Mouse (Mus musculus) T-helper 2 cell (primary cell): Measurements from ENCODE around the gene Glyctk.
"Not testable (repeated sequence)": the region's sequence is repeated elsewhere in the genome, so short reads cannot be mapped to it uniquely, and the experiment has no call there.

Source experiments
- in situ Hi-C: fragments of 300-600 bp; cut with MboI, MseI; formaldehyde crosslinking; loops from one replicate; pipeline ENCODE4 v1.15.1; 2025; ENCODE audit warnings: high pct_unique_total_duplicates

Glyctk gene

DNA sequence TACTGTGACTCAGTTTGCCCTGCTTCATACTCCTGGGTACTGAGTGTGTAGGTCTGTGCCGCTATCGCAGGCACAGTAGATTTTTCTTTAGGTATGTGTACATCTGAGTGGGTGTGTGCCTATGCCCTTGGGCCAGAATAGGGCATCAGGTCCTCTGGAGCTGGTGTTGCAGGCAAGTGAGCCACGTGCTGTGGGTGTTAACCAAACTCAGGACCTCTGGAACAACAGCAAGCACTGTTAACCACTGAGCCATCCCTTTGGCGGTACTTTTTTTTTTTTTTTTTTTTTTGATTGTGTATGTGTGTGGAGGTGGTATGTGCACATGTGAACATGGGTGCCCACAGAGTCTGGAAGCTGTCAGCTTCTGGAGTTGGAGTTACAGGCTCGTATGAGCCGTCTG is 19.9 kb upstream of the Glyctk start:
- in situ Hi-C loops: no loop called here

DNA sequence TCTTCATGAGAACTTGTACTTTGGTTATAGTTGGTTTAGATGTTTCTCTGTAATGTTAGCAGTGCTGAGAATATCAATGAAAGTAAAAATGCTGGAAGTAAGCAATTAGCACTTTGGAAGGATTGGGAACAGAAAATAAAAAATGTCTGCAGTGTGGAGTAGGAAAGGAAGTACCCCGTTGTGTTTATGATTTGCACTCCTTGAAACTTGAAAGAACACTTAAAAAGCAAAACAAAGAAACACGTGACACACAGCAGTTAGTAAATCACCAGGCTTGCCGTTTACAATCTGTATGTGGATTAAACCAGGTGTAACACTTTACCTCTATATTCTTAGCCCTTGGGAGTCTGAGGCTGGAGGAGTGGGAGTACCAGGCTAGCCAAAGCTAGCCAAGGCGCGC is 18.8 kb upstream of the Glyctk start:
- in situ Hi-C loops: no loop called here

DNA sequence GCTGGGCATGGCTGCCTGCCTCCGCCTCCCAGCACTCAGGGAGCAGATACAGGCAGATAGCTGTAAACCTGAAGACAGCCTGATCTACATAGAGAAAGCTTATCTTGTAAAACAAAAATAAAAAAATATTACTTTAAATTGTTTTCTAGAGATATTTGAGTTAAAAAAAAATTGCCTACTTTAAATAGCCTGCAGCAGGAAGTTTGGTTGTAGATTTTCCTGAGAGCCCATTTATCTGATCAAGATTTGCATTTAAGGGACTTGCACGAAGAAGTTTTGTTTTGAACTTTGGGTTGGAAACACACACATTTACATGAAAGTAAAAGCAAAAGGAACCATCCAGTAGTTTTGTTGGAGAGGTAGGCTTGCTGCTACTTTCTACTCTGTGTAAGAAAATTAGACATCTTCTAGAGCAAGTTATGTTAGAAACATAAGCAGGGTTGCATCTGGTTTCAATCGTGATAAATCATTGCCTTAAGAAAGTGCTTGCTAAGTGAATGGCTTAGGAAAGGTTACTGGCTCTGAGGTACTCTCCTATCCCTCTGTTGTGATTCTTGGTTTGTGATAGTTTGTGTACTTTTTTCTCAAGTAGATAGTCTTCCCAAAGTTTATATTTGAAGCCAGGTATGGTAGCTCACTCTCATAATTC is 17.7 kb upstream of the Glyctk start:
- in situ Hi-C loops: no loop called here

DNA sequence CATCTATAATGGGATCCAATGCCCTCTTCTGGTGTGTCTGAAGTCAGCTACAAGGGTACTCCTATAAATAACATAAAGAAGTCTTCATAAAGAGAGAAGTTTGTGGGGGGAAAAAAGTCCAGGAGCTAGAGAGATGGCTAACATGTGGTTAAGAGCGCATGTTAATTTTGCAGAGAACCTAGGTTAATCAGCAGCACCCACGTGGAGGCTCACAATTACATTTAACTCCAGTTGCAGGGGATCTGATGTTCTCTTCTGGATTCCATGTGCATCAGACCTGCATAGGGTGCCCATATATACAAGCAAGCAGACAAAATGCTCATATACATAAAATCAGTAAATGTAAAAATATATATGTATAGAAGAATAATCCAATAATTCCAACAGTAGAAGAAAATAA is 15.4 kb upstream of the Glyctk start:
- in situ Hi-C loops: no loop called here

DNA sequence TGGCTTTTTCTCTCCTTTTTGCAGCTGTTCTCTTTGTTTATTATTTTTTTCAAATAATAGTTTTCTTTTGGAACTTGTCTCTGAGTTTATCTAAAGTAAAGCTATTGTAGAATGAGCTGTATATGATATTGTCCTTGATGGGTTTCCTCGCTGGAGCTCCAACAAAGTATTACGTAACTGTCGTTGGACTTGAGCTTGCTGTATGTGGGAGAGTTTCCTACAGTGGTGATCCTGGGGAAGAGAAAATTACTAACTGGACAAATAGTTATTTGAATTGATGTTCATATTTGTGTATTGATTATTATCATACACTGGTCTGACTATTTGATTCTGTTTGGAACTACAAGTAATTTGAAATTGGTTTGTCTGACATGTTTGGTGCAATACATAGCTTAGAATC is 14.6 kb upstream of the Glyctk start:
- in situ Hi-C loops: no loop called here

DNA sequence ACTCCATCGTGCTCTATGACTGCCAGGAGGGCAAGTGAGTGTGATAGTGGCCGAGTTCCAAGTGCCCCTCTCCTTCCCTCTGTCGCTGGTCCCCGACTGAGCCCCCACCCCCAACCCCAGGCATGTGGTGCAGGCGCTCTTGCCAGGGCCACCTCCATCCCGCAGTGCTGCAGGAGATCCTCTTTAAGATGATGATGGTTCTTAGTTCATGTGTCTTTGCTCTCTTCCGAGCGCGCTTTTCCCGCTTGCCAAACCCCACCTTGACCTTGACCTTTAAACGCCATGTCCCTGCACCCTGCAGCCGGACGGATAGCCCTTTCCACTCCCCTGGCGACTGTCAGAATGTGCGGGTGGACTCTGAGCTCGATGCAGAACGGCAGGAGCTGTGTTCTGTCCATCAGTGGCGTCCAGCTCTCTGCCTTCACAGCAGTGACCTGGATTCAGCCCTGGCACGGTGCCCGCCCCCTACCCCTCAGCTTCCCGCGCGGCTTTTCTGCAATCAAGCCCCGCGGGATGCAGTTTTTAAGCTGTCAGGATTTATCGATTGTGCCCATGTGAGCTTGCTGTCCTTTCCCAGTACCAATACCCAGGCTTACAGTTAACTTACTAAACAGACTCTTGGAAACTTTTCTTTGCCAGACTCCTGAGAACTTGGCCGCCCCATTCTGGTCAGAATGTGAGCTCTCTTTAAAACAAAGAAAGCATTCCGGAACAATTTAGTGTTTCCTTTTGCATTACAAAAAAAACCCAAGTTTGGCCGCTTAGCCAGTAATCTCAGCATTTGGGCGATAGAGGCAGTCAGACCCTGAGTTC is 13.6 kb upstream of the Glyctk start:
- in situ Hi-C loops: no loop called here

DNA sequence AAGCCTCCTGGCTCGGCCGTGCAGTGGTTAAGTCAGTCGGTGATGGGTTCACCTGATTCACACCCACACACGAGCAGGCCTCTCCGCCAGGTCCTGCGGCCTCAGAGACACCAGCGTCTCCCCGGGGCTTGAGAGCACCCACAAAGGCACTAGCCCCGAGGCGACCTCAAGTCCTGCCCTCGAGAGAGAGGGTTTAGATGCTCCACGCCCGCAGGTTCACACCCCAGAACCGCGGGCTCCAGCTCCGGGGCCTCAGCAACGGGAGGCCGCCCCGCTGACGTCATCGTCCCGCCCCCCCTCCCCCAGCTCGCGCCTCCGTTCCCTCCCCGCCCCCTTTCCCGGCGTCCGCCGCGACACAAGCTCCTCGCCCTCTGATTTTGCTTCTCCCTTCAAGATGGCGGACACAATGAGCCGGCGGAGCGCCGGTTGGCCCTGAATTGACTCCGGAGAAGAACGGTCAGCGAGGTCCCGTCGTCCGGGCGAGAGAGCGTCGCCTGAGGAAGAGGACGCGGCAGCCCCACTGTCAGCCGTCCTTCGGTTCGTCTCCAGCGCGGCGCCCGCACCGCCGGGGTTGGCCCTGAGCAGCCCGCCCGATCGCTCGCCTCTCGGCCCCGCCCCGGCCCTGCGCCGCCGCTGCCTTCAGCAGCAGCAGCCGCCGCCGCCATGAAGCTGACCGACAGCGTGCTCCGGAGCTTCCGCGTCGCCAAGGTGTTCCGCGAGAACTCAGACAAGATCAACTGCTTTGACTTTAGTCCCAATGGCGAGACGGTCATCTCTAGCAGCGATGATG is 12.8 kb upstream of the Glyctk start, which contains the start of gene Wdr82:
Gene Wdr82 (plus strand): TSS at position 373 of the 790 bp plus-strand sequence.
- in situ Hi-C loops: no loop called here

DNA sequence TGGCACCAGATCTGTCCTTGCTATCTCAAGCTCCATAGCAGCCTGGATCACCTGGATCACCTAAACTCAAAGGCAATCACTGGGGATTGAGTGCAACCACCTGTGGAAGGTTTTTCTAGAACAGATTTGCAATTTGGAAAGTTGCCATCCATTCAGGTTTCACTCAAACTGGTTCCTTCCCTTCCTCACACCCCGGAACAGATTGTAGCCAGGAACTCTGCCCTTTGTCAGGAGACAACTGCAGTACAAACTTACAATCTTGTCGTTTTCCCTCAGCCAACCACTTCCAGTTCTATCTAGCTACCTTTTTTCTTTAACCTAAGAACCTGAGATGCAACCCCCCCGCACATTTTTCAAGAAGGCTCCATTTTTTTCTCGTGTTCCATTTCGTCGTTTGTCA is 12.0 kb upstream of the Glyctk start:
- in situ Hi-C loops: no loop called here

DNA sequence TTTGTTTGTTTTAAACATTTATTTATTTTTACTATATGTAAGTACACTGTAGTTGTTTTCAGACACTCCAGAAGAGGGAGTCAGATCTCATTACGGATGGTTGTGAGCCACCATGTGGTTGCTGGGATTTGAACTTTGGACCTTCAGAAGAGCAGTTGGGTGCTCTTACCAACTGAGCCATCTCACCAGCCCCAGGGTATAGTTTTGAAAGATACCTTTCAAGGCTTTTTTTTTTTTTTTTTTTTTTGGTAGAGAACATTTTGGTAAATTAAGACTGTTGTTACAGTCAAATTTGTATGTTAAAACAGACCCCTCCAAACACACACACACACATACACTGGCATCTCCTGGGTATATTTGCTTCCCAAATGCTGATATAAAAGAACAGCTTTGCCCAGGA is 11.1 kb upstream of the Glyctk start:
- in situ Hi-C loops: not testable (repeated sequence)

DNA sequence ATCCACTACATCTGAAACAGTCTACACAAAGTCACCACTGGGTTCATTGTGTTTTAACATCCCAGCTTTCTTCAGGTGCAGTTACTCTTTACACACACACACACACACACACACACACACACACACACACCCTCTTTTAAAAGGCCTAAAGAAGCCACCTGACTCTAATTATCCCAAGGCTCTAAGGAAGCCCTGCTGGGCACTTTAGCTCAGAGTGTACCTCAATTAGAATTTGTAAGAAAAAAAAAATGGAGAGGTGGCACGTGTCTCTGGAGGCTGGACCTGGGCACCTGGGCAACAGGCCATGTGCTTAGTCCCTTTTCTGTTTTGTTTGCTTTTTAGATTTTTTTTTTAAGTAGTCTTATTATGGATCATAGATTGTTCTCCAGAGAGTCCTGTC is 9.8 kb upstream of the Glyctk start:
- in situ Hi-C loops: no loop called here

DNA sequence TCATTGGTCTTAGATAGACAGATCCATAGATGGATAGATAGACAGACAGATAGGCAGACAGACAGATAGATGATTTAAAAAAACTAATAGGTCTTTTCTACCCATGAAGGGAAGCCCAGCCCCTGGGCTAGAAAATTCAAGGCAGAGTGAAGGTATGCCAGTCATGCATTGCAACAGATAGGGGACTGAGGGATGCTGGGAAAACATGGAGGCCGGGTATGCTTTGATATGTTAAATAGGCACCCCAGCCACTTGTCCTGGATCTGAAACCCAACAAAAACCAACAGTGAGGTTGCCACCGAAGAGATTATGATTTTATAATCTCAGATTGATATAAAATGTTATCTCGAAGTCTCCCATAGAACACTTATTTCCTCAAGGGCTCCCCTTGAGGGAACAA is 9.3 kb upstream of the Glyctk start:
- in situ Hi-C loops: no loop called here

DNA sequence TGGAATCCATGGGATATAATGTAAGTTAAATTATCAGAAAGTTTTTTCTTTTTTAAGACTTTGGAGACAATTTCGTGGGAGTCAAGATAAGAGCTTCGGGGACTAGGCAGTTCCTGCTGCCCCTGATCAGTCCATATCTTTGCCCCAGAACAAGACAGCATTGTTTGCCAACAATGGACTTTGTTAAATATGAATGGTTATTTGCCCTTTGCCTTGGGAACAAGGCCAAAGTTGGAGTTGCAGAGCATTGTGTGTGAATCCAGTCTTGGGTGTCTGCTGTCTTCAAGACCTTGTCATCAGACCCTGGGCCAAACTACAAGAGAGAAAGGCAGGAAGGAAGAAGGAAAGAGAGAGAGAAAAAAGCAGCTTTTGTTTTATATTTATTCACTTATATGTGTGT is 8.8 kb upstream of the Glyctk start:
- in situ Hi-C loops: no loop called here

DNA sequence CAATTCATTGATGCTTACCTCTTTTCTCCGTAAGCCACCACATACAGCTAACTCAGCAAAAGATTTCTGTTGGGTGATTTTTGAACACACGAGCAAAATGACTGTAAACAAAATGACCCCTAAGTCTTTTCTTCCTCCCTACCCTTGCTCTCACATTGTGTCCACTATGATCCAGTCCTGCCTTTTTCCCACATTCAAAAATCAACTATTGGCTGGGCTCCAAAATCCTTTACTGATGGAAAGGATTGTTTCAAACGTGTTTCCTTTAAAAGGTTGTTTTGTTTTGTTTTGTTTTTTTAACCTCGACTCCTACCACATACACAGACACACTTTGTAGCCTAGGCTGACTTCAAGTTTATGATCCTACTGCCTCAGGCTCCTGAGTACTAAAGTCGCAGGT is 2.5 kb upstream of the Glyctk start:
- in situ Hi-C loops: no loop called here

DNA sequence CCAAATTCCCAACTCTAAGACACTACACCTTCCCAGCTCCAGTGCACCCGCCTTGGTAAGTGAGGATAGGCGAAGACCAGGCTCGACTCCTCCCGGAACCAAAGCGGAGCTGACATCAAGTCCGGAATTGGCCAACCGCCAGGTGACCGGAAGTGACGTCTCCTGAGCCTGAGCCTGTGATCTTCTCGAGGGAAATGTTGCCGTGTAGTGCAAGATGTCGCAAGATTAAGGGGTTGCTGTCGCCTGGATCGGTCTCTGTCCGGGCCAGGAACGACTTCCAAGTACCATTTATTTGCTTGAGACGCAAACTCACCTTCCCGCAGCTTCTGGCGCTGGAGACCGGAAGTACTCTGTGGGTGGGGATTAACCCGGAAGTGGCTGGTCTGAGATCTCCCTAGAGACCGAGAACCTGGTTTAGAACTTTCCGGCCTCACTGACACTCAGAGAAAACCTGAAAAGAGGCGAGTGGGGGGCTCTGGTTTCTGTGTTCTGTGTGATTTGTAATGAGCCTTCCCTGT is 1.9 kb upstream of the Glyctk start:
- in situ Hi-C loops: no loop called here

DNA sequence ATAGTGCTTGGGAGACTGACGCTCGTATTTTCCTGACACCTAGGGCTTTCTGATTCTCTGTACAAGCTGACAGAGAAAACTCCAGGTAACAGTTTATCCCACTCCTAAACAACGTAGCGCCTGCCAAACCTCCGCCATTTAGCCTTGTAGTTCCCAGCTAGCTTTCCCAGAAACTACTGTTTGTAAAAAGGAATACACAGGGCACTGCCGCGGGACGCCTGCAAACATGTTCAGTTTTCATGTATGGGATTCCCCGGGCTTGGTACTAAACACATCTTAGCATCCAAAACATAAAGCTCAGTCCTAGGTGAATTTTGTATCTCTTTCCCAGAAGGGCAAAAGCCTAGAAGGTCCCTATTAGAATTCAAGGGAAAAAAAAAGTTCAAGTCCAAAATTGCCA is 1.3 kb upstream of the Glyctk start:
- in situ Hi-C loops: no loop called here

DNA sequence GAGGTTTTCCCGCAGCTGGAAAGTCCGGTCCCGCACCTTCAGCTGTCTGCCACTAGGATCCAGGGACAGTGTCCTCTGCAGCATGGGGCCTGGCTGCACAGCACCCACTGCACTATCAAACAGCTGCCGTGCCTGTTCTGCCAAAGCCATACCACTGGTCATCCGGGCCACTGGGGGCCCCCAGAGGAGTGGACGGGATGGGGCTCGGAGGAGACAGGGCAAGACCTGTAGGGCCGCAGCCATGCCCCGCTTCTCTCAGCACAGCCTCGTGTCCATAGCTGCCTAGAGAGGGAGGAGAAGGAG is 364 bp downstream of the Glyctk start:
- in situ Hi-C loops: no loop called here

DNA sequence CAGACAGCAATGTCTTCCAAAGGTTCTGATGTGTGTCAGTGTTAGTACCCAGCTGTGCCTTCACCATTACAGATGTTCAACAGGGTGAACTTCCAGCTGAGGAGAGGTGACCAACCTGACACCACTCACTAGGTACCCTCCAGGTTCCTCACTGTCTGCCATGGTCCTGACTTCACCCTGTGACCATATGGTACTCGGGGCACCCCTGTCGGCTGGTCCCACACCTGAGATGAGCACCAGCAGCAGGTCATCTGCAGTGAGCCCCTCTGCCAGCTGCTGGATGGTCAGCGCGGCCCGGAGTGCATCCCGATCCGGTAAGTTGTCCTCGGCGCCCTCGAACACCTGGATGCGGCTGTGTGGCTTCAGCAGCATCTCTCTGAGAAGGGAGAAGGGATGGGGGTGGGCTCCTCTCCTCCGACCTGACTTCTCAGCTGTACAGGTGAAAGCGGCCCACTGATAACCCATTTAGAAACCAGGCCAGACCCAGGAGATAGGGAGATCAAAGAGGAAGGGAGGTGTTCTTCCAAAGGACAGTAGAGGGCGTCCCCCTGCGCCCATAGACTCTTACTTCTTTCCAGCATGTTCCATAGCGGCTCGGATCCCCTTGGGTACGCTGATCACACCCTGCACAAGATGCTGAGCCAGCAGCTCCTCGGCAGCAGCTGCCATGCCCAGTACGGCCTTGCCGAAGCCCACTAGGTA is 866 bp downstream of the Glyctk start:
- in situ Hi-C loops: no loop called here

DNA sequence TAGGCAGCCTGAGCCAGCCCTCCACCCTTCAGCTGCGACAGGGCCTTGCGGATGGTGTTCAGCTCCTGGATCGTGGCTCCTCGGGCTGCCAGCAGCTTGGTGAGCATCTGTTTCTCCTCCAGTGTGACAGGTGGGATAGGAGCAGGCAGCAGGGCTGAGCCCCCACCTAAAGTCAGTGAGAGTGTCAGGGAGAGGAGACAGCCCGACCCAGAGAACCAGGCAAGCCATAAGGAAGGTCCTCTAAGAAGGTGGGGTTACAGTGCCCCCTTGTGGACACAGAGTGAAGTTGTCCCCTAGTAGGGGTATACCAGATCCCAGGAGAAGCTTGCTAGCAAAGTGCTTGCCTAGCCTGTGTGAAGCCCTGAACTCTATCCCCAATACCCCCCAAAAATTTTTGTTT is 1.5 kb downstream of the Glyctk start:
- in situ Hi-C loops: no loop called here

DNA sequence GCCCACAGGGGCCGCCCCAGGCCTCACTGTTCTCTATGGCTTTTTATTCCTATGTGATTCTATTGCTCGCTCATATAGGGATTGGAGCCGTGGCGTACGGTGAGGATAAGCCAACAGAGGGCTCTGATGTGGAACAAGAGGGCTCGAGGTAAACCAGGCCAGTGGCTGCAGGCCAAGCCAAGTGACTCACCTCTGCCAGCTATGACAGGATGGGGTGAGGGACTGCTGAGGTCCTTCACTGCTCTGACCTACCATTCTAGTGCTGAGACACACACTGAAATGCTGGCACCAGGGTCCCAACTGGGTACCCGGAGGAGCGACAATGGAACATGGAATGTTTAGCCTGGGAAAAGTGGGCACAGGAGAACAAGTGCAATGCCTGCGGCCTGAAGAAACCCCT is 3.8 kb downstream of the Glyctk start:
- in situ Hi-C loops: no loop called here

DNA sequence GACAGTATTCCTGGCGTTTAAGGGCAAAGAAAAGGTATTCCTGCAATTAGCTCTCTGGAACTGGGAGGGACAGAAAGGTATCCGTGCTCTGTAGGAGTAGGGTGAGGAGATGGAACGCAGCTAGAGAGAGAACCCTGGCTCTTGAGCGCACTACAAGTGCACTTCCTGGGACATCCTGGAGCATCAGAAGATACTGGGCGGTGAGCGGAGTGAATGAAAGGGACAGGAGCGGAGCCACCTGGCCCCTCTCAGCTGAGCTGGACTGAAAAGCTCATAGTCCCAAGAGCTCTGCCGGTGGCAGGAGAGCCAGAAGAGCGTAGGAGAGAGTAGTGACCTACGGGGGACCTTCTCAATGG is 8.6 kb downstream of the Glyctk start:
- in situ Hi-C loops: no loop called here

DNA sequence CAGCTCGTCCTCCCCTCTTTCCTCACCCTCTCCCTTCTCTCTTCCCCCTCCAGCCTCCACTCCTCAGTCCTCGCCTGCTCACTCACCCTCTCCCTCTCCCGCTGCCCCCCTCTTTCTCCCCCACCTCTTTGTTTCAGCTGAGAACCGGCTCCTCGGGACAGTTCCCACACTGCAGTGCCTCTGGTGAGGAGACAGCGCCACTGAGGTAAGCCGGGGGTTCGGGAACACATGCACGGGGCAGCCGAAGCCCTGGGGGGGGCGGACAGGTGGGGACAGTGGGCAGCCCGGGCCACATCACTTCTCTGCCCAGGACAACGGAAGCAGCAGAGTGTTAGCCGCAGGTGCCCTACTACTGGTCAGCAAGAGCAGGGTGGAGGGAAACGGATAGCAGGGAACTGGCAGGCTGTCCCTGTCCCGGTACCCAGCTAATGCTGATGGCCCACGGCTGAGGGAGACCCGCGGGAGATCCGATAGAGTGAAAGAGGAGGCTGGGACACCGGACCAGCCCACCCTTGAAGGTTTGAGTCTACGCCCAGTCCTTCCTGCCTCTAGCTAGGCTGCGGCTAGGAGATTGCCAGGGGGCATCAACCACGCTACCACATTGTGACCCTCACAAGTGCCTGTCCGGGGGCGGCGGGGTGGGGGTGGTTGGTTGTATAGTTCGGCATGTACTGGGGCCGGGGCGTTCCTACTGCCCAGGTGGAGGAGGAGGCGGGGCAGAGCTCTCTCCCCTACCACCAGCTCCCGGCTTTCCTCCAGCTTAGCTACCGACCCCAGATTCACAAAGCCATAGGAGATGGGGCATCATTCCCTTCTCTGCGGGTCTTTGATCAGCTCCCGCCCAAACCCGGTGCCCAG is 9.2 kb downstream of the Glyctk start:
- in situ Hi-C loops: no loop called here
